8 mouse cellular contexts compared by ENCODE assay signal in the genomic region with DNA sequence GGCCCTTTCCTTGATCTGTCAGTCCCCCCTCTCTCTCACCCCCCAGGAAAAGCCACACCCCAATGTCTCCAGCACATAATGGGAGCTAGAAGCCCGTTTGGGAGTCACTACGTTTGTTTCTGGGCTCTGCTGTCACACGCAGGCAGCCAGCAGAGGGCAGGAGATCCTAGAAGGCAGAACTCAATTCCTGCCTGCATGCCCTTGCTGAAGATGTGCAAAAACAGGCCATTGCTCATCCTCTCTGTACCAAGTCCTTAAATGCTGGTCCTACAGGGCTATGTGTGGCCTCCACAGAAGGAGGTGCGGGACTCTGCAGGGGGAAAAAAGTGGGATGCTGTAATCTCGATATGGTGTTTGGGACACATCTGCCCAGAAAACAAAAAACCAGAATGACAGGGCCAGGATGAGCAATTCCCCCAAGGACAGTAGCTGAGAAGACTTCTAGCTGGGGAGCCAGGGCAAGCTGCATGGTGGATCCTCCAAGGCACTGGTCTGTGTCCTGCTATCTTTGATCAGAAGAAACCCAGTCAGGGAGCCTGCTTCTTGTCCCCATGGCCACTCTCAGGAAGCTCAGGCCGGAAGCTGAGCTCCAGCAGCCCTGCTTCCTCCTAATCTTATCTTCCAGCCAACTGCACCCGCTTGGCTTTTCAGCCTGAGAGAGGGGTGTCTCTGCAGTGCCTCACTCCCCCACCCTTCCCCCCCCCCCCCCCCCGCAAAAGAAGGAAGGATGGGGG. TPM values are rescaled to one million over a fixed set of nuclear protein-coding genes. Genes with fewer than 3 reads are reported as not detected.
DNase-seq lines count a peak whose midpoint lies in the region; ATAC-seq and TF ChIP-seq lines count a peak whose summit lies in the region.

No protein-coding gene starts in this region.

- peak; percentile 70 for ATAC-seq in common myeloid progenitor, adult 5-6 weeks (replicated peaks; ENCODE audit: low read depth, poor library complexity, severe bottlenecking)
- peak; percentile 56 for ATAC-seq in inflammation-experienced regulatory T-cells, adult 6 months

- 31% methylated on average over 8 of the region's 8 CpGs for WGBS in small intestine, adult 2 months

- peak; percentile 80 for TF ChIP-seq CTCF in small intestine, adult 2 months (IDR thresholded peaks at IDR 0.05; ENCODE audit: extremely low read depth, insufficient read length, insufficient replicate concordance, low read depth, low read length)

- no peaks in the 10 kb centered on the region for H3K27me3 ChIP-seq in small intestine, adult 2 months (ENCODE audit: control insufficient read depth, insufficient read depth, low read length)

- H3K36me3 ChIP-seq in small intestine, adult 2 months (ENCODE audit: control insufficient read depth, insufficient read depth, low read length): no peaks in the 10 kb centered on the region

- H3K4me1 ChIP-seq in small intestine, adult 2 months (ENCODE audit: control insufficient read depth, insufficient read depth, insufficient read length, low read length): peaks cover 28% of the 10 kb centered on the region

- no peak overlapping the region for H3K4me3 ChIP-seq in small intestine, adult 2 months (ENCODE audit: low read depth, low read length)

- peak; percentile 61 for DNase-seq in left cerebral cortex, adult 11 months (ENCODE audit: low spot score)
- no peak for DNase-seq in left cerebral cortex, adult 8-10 months (ENCODE audit: low spot score in 2 of 2)
- peak; percentile 46 for DNase-seq in gastrocnemius, postnatal 25 days
- DNase-seq in left cerebral cortex, postnatal 36 days (ENCODE audit: low spot score in 2 of 2): peak; percentile 45 to 64
- DNase-seq in mesoderm, embryonic 11.5 days (ENCODE audit: low read depth, low spot score): peak; percentile 62

- H3K27ac ChIP-seq in small intestine, adult 2 months (ENCODE audit: insufficient read depth, low read depth, low read length): no peak overlapping the region

- intact Hi-C loops in left cerebral cortex, postnatal 36 days (cut with DNase I): loop anchor here (2.0 to 10.0 kb wide), 3 partner anchors 37 to 279 kb away; no protein-coding TSS in a partner anchor

- TF ChIP-seq POLR2A in small intestine, adult 2 months (IDR thresholded peaks at IDR 0.05; ENCODE audit: low read depth, low read length): no peak

RNA-seq across cellular contexts. Expression of gene Omp, which starts 10.4 kb away (rescaled TPM):
- total RNA-seq in left cerebral cortex, adult 8-10 months (2022): 1 to 10 TPM in 1 of 4 experiments, under 1 TPM in 3; 0.55 to 1.4 (median 0.73) TPM
- total RNA-seq in common myeloid progenitor, adult 5-6 weeks (2017): 0.23 TPM in 1 of 2 replicates, not detected in the other
- under 1 TPM in 1 of 2 experiments, not detected in 1; 0.11 TPM for total RNA-seq in gastrocnemius, postnatal 25 days (2021)
- not detected for polyA plus RNA-seq in inflammation-experienced regulatory T-cells, adult 6 months (2017; shearing (Covaris generic))
- under 1 TPM; 0.57 to 0.79 TPM for total RNA-seq in left cerebral cortex, postnatal 36 days (2021)
- polyA plus RNA-seq in small intestine, adult 2 months (2012; rRNA removed): 0.65 and 1.4 TPM in 2 replicates

RNA-seq across cellular contexts. Expression of gene Capn5, which starts 22.4 kb away (rescaled TPM):
- 10 to 100 TPM; 30.8 to 35.2 (median 31.7) TPM for total RNA-seq in left cerebral cortex, adult 8-10 months (2022)
- total RNA-seq in common myeloid progenitor, adult 5-6 weeks (2017): 10.6 and 15.1 TPM in 2 replicates
- total RNA-seq in gastrocnemius, postnatal 25 days (2021): 1 to 10 TPM; 1.6 to 2.4 TPM
- polyA plus RNA-seq in inflammation-experienced regulatory T-cells, adult 6 months (2017; shearing (Covaris generic)): 1 to 10 TPM in 2 of 3 experiments, under 1 TPM in 1; 0.77 to 3.2 (median 2.4) TPM
- 10 to 100 TPM; 35.9 to 37.6 TPM for total RNA-seq in left cerebral cortex, postnatal 36 days (2021)
- polyA plus RNA-seq in small intestine, adult 2 months (2012; rRNA removed): 15.6 and 17.2 TPM in 2 replicates

RNA-seq across cellular contexts. Expression of gene Myo7a, which starts 36.4 kb away (rescaled TPM):
- total RNA-seq in left cerebral cortex, adult 8-10 months (2022): 10 to 100 TPM; 11.1 to 15.8 (median 14.0) TPM
- total RNA-seq in common myeloid progenitor, adult 5-6 weeks (2017): 7.4 and 7.5 TPM in 2 replicates
- total RNA-seq in gastrocnemius, postnatal 25 days (2021): 1 to 10 TPM; 2.8 to 3.5 TPM
- polyA plus RNA-seq in inflammation-experienced regulatory T-cells, adult 6 months (2017; shearing (Covaris generic)): 1 to 10 TPM; 1.4 to 2.1 (median 1.7) TPM
- 10 to 100 TPM; 11.4 to 11.5 TPM for total RNA-seq in left cerebral cortex, postnatal 36 days (2021)
- polyA plus RNA-seq in small intestine, adult 2 months (2012; rRNA removed): 26.9 and 51.7 TPM in 2 replicates

RNA-seq across cellular contexts. Expression of gene B3gnt6, which starts 43.6 kb away (rescaled TPM):
- total RNA-seq in left cerebral cortex, adult 8-10 months (2022): under 1 TPM; 0.15 to 0.41 (median 0.28) TPM
- total RNA-seq in common myeloid progenitor, adult 5-6 weeks (2017): 0.87 TPM in 1 of 2 replicates, not detected in the other
- total RNA-seq in gastrocnemius, postnatal 25 days (2021): not detected
- under 1 TPM in 1 of 3 experiments, not detected in 2; 0.13 TPM for polyA plus RNA-seq in inflammation-experienced regulatory T-cells, adult 6 months (2017; shearing (Covaris generic))
- under 1 TPM; 0.35 to 0.50 TPM for total RNA-seq in left cerebral cortex, postnatal 36 days (2021)
- 1.4 and 5.1 TPM in 2 replicates for polyA plus RNA-seq in small intestine, adult 2 months (2012; rRNA removed)

Comparison
In these comparisons a context has a peak if more than half of its experiments do, and no peak if none do; other contexts are left out.
1. DNase-seq: peak in left cerebral cortex, adult 11 months (single experiment), gastrocnemius, postnatal 25 days (single experiment), left cerebral cortex, postnatal 36 days (2 of 2) and mesoderm, embryonic 11.5 days (single experiment); none in left cerebral cortex, adult 8-10 months (0 of 2).